Mouse (Mus musculus) spleen, adult 18-20 months (tissue): Measurements from ENCODE around the gene Ighmbp2.
"Not testable (repeated sequence)": the region's sequence is repeated elsewhere in the genome, so short reads cannot be mapped to it uniquely, and the experiment has no call there.

ENCODE experiments used
- DNase-seq, 2 experiments: peaks; one replicate each; pipeline ENCODE4 v3.0.0; 2022; ENCODE audit warnings: mixed read lengths in 2 of 2

Ighmbp2 gene

DNA sequence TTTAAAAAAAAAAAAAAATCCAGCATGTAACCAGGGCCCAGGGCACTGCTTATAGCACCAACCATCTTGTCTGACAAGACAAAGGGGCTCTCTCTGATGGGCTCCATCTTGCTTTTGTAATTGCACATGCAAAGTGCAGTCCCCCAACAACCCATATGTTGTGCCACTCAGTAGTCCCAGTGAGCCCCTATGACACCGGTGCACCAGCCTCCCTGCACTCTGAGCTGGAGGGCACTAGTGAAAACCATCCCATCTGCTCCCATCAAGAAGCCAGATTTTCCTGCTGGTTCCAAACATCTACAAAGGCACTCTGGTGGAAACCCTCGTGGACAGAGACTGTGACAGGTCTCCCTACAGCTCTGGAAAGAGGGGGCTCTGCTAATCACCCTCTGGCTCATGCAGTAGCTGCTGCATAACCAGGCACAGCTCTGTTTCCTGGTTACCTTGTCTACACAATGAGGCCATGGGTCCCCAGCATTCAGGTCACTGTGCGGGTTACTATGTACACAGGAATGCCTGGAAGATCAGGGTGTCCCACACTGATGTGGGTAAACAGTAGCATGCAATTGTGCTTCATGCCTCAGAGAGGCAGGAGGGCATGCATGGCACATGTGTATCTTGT lies 7.0 kb downstream of the Ighmbp2 start:
- no peak for DNase-seq

DNA sequence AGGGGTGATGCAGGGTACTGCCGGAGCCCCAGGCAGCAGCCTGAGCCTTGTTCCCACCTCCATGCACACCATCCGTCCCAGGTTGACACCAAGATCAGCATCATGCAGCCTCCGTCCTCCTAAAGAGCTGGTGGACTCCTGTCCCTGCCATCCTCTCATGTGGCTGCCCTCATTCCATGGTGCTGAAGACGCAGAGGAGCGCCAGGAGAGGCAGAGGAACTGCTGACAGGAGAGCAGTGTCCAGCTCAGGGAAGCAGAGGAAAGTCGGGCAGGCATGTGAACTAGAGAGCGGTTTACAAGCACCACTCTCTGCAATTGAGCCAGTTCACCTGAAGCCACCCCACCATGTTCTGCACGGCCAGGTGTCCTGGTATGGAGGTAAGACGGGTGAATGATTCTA lies 9.5 kb downstream of the Ighmbp2 start:
- no peak for DNase-seq

DNA sequence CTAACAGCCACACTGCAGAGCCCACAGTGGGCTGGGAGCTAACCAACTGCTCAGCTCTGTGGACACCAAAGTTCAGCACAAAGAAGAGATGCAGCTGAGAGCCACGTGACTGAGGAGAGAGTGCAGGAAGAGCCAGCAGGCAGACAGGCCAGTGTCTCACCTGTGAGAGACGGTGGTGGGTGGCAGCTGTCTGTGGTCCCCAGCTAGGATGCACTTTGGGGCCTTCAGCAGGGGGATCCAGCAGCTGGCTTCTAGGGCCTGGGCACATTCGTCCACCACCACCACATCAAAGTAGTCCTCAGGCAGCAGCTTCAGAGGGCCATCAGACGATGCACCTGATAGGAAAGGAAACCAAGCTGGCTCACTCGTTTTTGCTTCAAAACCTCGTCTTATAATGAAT lies 11.5 kb downstream of the Ighmbp2 start:
- no peak for DNase-seq

DNA sequence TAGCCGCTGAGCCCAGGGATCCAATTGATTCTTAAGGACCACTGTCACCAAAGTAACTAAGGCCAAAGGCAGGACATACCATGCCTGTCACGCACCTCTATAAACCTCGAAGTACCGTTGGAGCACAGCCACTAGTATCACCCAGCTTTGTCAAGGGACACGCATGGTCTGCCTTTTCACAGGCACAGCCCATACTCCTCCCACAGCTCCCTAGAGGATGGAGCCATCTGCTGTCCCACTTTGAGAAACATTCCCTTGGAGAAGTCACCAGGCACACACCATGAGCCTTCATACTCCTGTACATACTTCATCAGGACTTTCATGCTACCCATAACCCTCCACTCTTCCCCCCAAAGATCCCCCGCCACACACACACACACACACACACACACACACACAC lies 13.0 kb downstream of the Ighmbp2 start:
- no peak for DNase-seq

DNA sequence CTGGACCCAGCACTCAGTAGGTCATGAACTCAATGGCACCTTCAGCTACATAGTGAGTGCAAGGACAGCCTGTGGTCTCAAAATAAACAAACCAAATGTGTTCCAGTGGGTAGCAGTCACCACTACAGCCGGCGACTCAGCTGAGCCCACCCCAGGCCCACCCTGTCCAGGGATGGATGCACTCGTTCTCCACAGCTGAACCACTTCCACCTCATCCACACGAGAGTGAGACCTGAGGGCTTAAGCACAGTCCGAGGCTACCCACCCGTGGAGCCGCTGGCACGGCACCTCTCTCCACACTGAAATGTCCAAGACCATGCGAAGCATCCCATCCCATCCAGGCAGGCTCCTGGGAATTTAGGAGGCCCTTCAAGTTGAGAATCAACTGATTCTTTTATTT lies 13.5 kb downstream of the Ighmbp2 start:
- no peak for DNase-seq

DNA sequence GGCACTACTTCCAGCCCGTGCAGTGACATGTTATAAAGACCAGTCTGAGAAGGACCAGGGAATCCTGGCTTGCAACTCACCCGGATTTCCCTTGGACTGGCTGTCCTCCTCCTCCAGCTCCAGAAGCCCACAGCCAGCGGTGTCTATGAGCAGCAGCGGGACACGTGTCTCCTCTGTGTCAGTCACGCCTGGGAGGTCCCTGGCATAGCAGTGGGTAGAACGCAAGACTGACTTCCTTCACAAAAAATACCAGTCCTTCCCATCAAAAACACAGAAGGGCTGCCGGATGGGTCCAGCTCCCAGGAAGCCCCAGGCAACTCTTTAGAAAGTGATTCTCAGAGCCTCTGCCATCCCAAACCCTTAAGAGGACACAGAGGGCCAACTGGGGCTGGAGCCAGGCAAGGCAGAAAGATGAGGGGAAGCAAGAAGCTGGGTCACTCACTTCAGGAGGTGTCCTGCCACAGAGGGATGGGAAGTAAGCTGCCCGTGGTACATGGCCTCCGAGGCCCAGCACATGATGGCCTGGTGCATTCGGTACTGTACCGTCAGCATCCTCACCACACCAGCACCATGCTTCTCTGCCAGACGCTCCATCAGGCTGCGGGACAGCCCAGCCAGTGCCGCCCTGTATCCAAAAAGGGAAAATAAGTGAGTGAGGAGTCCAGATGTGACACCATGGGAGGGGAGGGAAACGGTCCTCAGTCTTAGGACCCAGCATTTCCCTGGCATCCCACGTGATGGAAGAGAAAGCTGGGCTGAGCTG lies 14.4 kb downstream of the Ighmbp2 start:
- DNase-seq, result no peak

GRCm38 (mm10) chr19:3267340-3267739 lies 15.5 kb downstream of the Ighmbp2 start:
- DNase-seq, result no peak

DNA sequence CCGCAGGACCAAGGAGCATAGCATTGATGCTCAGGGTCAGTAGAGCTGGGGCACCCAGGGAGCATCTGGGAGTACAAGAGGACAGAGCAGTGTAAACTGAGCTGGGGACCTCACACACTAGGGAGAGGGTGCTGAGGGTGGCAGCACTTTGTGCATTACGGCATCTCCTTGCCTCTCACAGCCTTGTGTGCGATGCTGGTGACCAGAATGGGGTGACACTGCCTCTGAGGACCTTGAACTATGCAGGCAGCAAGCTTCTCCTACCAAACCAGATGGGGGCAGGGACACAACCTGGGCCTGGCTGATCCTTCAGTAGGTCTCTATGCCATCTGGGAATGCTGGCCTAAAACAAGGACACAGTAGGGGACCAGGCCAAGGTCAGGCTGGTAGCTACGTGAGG lies 16.1 kb downstream of the Ighmbp2 start:
- no peak for DNase-seq

DNA sequence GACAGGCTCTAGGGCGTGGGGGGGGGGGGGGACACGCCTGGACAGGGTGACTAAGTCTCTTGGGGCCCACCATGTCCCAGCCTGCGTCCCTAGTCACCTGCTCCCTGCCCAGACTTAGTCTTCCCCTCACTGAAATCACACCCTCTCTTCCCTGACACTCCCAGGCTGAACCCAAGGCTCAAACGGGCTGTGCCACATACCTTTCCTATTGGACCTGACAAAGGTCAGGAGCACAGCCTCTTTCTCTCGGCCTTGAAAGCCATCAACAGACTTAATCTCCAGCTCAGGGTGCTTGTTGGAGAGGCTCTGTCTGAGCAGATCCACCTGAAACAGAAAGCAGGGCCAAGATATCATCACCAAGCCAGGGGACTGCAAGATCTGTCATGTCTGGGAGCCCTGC lies 16.7 kb downstream of the Ighmbp2 start:
- no peak for DNase-seq

DNA sequence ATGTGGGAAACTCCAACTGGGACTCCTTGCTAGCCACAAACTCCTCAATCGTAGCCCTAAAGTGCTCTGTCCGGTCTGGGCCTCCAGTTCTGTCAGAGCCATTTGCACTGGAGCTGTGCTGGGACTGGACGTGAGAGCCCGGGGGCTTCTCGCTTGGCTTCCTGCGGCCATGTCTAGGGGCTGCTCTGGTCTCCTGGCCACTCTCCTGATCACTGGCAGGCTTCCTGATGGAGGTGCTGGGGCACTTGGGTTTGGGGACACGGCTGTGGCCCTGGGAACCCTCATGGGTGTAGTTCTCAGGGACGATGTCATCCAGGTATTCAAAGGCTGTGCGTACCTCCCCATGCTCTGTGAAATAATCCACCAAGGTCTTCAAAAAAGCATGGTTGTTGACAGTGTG lies 17.6 kb downstream of the Ighmbp2 start:
- DNase-seq, result no peak

DNA sequence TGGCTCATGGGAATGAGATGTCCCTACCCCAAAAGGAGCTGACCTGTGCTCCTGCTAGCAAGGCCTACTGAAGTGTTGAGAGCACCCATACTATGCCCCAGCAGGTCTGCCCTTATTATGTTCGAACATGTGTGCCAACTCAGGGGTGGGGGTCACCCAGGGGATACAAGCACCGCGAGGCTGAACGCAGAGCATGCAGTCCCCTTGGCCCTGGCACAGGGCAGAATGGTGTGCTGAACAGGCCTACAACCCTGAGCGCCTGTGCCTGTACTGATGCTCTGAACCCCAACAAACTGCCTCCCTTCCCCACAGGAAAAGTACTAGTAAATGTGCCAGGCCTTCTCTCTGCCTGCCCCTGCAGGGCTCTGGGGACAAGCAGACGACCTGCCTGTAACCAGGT lies 18.5 kb downstream of the Ighmbp2 start:
- DNase-seq, result no peak

GRCm38 (mm10) chr19:3261764-3262525 lies 20.9 kb downstream of the Ighmbp2 start:
- no peak for DNase-seq

GRCm38 (mm10) chr19:3261336-3261735 lies 21.5 kb downstream of the Ighmbp2 start:
- no peak for DNase-seq

- no peak for DNase-seq
Observed at GRCm38 (mm10) chr19:3260591-3260990, 22.2 kb downstream of the Ighmbp2 start.

DNA sequence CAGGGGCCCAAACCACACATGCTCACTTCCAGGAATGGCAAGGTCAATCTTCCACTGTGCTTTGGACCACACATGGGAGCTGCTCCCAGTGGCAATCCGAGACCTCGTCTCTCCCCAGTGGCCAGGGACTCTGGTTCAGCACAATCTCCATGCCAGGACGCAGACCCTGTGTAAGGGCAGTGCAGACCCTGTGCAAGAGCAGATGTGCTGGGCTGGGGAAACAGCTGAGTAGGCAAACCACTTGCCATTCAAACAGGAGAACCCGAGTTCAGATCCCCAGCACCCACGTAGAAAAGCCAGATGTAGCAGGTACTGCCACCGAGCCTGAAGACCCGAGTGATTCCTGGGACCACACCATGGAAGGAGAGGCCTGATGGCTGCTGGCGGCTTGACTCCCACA lies 22.8 kb downstream of the Ighmbp2 start:
- no peak for DNase-seq

DNA sequence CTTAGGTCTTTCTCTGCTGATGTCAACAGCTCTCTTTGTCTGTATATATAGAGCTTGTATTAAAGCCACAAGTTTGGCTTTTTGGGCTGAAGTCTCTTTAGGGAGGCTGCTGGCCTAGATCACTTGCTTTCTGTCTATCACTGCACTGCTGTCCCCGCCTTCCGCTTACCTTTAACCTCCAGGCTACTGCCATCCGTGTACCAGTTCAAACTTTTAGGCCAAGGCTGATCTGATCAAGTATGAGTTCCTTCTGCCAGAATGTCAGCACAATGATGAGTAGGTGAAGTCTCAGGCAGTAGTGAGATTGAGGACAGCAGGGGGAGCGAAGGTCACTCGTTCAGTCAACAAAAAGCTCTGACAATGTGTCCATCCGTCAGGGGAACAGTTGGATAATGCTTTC lies 57.6 kb downstream of the Ighmbp2 start:
- DNase-seq, result not testable (repeated sequence)

DNA sequence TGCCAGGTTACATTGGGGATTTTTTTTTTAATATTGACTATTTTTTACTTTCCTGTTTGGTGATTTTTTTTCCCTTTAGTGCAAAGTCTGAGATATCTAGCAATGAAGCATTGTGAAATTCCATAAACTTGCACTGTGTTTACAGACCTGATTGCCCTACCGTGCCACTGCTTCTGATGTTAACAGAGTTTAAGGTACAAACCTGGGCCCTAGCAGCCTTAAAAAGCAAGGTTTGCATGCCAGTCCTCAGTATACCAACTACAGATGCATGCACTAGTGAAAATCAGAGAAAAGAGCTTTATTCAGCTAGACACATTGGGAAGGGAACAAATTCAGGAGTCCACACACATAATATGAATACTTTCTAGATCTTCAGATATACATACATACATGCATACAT lies 67.9 kb downstream of the Ighmbp2 start:
- DNase-seq, result not testable (repeated sequence)
